Mouse (Mus musculus): ENCODE data around the gene Zbtb7a.

Zbtb7a gene

GRCm38 (mm10) chr10:81191342-81191982, 56.4 kb downstream of the Zbtb7a start:
- no peak for DNase-seq

- DNase-seq = peak; percentile 87
These were observed 57.4 kb downstream of the Zbtb7a start for GRCm38 (mm10) chr10:81192270-81192967.

DNA sequence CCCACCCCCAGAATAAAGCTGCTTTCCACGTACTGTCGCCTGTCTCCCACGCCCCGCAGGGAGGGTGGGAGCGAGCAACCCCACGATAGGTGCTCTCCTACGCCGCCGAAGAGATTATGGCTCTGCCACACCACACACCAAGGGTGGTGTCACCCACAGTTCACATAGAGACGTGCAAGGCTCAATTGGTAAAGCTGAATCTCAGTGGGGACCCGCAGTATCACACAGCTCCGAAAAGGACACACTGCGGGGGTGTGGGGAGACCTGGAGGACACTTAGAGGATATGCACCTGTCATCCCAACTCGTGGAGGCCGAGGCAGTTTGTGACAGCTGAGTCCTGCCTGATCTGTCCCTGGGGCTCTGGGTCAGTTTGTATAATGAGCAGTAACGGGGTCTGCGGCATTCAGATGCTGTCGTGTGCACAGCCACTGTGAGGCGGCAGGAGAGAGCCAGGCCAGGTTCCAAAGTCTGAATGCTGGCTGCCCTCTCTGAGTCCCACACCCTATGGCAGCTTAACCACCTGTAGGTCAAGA, 58.0 kb downstream of the Zbtb7a start:
- no peak for DNase-seq

DNA sequence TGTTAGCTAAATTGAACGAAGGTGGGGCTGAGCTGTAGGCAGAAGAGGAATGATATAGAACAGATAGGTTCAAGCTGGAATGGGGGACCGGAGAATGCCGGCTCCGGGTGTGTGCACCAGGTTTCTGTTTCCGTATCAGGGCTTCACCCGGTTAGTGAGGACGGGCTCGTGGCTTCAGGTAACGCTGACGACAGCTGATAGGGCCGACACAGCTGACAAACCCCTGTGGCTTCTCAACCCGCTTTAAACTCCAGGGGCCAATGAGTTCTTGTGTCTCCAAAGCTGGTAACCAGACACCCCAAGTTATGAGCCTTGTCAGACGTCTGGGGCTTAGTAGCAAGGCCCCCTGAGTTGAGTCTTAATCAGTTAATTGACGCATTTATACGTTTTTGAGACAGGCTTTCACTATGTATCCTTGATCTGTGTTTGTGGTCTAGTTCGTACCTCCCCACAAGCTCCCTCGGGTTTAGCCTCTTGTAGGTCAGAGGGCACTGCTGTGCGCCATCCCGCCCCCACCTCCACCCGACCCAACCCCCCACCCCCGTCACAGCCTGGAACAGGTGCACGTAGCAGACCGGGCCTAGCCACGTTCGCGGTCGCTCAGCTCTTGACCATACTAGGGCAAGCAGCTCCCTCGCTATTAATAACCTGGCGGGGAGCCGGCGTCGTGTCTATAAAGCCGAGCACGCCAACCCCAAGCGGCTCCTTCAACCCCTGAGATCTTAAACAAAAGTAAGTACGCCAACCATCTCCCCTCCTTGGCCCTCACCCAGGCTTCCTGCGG, 59.2 kb downstream of the Zbtb7a start:
- DNase-seq = peak; percentile 61

- DNase-seq = no peak
These were observed 60.3 kb downstream of the Zbtb7a start for GRCm38 (mm10) chr10:81195300-81195699.

DNA sequence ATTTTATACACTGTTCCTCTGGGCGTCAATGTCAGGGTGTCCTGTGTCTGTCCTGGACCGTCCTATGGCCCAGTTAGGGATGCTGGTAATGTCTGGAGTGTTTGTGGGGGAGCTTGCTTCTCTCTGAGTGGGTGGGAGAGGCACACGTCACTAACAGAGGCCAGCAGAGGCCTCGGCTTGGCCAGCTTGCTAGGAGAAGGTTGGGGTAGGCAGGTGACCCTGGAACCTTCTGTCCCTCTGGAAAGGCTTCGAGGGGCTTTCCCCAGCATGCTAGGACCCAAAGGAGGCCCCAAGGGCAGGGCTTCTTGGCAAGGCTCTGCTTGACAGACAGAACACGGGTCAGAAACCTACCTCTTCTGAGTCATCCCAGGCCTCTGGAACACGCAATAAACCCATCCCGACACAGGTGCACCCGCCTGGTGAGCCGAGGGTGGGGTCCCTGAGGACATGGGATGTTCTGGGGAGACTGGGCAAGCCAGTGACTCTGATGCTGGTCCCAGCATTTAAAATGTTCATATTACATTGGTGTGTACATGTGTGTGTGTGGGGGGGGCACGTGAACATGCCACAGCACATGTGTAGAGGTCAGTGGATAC, 61.5 kb downstream of the Zbtb7a start:
- DNase-seq = no peak

GRCm38 (mm10) chr10:81197305-81197704, 62.3 kb downstream of the Zbtb7a start:
- DNase-seq = no peak

GRCm38 (mm10) chr10:81198230-81198629, 63.2 kb downstream of the Zbtb7a start:
- peak; percentile 59 for DNase-seq

DNA sequence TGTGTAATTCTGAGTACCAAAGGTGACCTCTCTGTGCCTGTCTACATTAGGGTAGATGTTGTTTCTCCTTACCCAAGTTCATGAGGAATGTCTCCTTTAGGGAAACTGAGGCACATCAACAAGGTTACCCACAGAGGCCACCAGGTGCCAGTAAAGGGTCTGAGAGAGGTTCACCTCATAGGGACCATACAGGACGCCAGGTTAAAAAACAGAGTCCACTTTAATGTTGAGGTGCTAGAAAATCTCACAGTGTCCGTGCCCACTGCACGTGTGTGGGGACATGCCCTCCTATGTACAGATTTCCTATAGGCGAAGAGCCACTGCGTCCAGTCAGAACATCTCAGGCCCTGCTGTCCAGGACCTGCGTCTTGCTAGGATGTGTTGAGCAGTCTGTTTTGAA, 64.0 kb downstream of the Zbtb7a start:
- no peak for DNase-seq

- DNase-seq = no peak
These were observed 65.1 kb downstream of the Zbtb7a start for GRCm38 (mm10) chr10:81200141-81200540.

GRCm38 (mm10) chr10:81200605-81201287, 65.7 kb downstream of the Zbtb7a start:
- no peak for DNase-seq

GRCm38 (mm10) chr10:81201807-81202758, 67.1 kb downstream of the Zbtb7a start, which contains the start of gene Nmrk2:
Gene Nmrk2, minus strand, starts transcription at chr10:81202051.
- DNase-seq = no peak
